Mouse (Mus musculus) hindbrain, postnatal 0 days (tissue): ENCODE measurements around the gene Ubxn6. TPM values are rescaled to one million over a fixed set of nuclear protein-coding genes. Genes with fewer than 3 reads are reported as not detected.

Source experiments
- ATAC-seq: fragments of 200-750 bp; cut with Nextera tagmentation; 2 replicates; pipeline ENCODE4 v1.8.0; 2017; ENCODE audit warnings: mild to moderate bottlenecking, moderate TSS enrichment, moderate library complexity
- DNase-seq: peaks from one replicate; pipeline ENCODE4 v3.0.0-alpha.2; 2015; ENCODE audit warnings: low spot score
- H3K27ac ChIP-seq: fragments of 300-500 bp; sonication (generic); 2 replicates; pipeline ENCODE4 v1.5.1; 2014; ENCODE audit warnings: mild to moderate bottlenecking
- H3K27me3 ChIP-seq: fragments of 300-500 bp; sonication (generic); 2 replicates; pipeline ENCODE4 v1.6.1; 2014; ENCODE audit warnings: low read length, mixed read lengths; ENCODE audit not compliant: insufficient read depth
- H3K36me3 ChIP-seq: fragments of 300-500 bp; sonication (generic); 2 replicates; pipeline ENCODE4 v1.6.1; 2014; ENCODE audit warnings: low read length, mixed read lengths; ENCODE audit not compliant: insufficient read depth
- H3K4me1 ChIP-seq: fragments of 300-500 bp; sonication (generic); 2 replicates; pipeline ENCODE4 v1.6.1; 2014; ENCODE audit warnings: antibody characterized with exemption, low read length, mixed read lengths; ENCODE audit not compliant: insufficient read depth
- H3K4me2 ChIP-seq: fragments of 300-500 bp; sonication (generic); 2 replicates; pipeline ENCODE4 v1.6.1; 2014; ENCODE audit warnings: low read depth, mild to moderate bottlenecking, low read length, moderate library complexity, mixed read lengths
- H3K4me3 ChIP-seq: fragments of 300-500 bp; sonication (generic); 2 replicates; pipeline ENCODE4 v1.5.1; 2014; ENCODE audit warnings: low read length
- H3K9ac ChIP-seq: fragments of 300-500 bp; sonication (generic); replicated peaks from 2 replicates; pipeline ENCODE4 v1.6.1; 2014; ENCODE audit warnings: mild to moderate bottlenecking, low read length, moderate library complexity, mixed read lengths
- H3K9me3 ChIP-seq: fragments of 300-500 bp; sonication (generic); 2 replicates; pipeline ENCODE4 v1.6.1; 2016; ENCODE audit warnings: low read length, mixed read lengths
- CTCF ChIP-seq: IDR thresholded peaks from 2 replicates; pipeline ENCODE4 v1.5.1; 2016; ENCODE audit warnings: antibody characterized with exemption, control low read depth, low read depth
- WGBS: fragments of 180-500 bp; shearing (Covaris S2); extraction: QIAGEN DNeasy Blood & Tissue Kit; methylation state at CpG from one replicate; pipeline ENCODE4 v1.1.7; 2014; 5-methylcytosine and 5-hydroxymethylcytosine counted together
- polyA plus RNA-seq: library from polyadenylated mRNA; unstranded; fragments of >200 nt; fragmentation: Nextera tagmentation; extraction: Ambion mirVana; gene quantifications from 2 replicates; pipeline ENCODE4 v1.2.1, GENCODE M21; 2015
- total RNA-seq: library from RNA; depleted of rRNA; stranded (reverse); fragments of >200 nt; gene quantifications from 2 replicates; pipeline ENCODE4 v1.2.3, GENCODE M21; 2014; rRNA removed

The Ubxn6 gene
- total and polyA plus RNA-seq, 2 experiments from 2014 or later: 75.2 to 111 TPM

GRCm38 (mm10) chr17:56018347-56019131, 56.3 kb downstream of the Ubxn6 start:
- Histone ChIP-seq H3K9ac (no peak overlapping the region), H3K4me2 (no peak overlapping the region), H3K27ac (peak overlapping the region; percentile 64), H3K36me3 (peaks cover 46% of the 10 kb centered on the region), H3K4me1 (peaks cover 3% of the 10 kb centered on the region; the same call in 1 of the 2 replicates), H3K27me3 (no peaks in the 10 kb centered on the region), H3K4me3 (no peak overlapping the region), H3K9me3 (no peaks in the 10 kb centered on the region)
- ATAC-seq (peak; percentile 65), DNase-seq (peak; percentile 73)
- 69% methylated on average over 20 of the region's 20 CpGs for WGBS
- TF ChIP-seq CTCF: peak; percentile 73

GRCm38 (mm10) chr17:56017848-56018247, 57.0 kb downstream of the Ubxn6 start:
- ATAC-seq: no peak
- H3K27me3 ChIP-seq: no peaks in the 10 kb centered on the region
- DNase-seq: no peak
- no peak for TF ChIP-seq CTCF
- no peaks in the 10 kb centered on the region for H3K9me3 ChIP-seq
- no peak overlapping the region for H3K4me2 ChIP-seq
- no peak overlapping the region for H3K4me3 ChIP-seq
- H3K36me3 ChIP-seq: peaks cover 52% of the 10 kb centered on the region
- H3K27ac ChIP-seq: peak overlapping the region; percentile 64
- 85% methylated on average over 7 of the region's 7 CpGs for WGBS
- H3K9ac ChIP-seq: no peak overlapping the region
- peaks cover 3% of the 10 kb centered on the region; the same call in 1 of the 2 replicates for H3K4me1 ChIP-seq

Other genes with a start within 250 kb of the Ubxn6 start
- 3.6 and 5.1 TPM in 2 replicates for gene Zfp119a, start 196.1 kb downstream of the Ubxn6 start, total RNA-seq
- 6.4 and 7.4 TPM in 2 replicates for gene Zfp119a, start 196.1 kb downstream of the Ubxn6 start, polyA plus RNA-seq
- gene Zfp959, start 182.9 kb downstream of the Ubxn6 start, total RNA-seq: 4.8 and 8.8 TPM in 2 replicates
- 7.5 and 8.9 TPM in 2 replicates for gene Zfp959, start 182.9 kb downstream of the Ubxn6 start, polyA plus RNA-seq
- 1.8 and 4.3 TPM in 2 replicates for gene Zfp119b, start 125.5 kb downstream of the Ubxn6 start, total RNA-seq
- gene Zfp119b, start 125.5 kb downstream of the Ubxn6 start, polyA plus RNA-seq: 5.6 and 6.8 TPM in 2 replicates
- 0.61 and 3.8 TPM in 2 replicates for gene Ebi3, start 122.4 kb downstream of the Ubxn6 start, total RNA-seq
- 5.2 and 7.3 TPM in 2 replicates for gene Ebi3, start 122.4 kb downstream of the Ubxn6 start, polyA plus RNA-seq
- 6.8 and 18.3 TPM in 2 replicates for gene Yju2, start 115.9 kb downstream of the Ubxn6 start, total RNA-seq
- 16.7 and 19.4 TPM in 2 replicates for gene Yju2, start 115.9 kb downstream of the Ubxn6 start, polyA plus RNA-seq
- 233 and 250 TPM in 2 replicates for gene Shd, start 104.6 kb downstream of the Ubxn6 start, total RNA-seq
- gene Shd, start 104.6 kb downstream of the Ubxn6 start, polyA plus RNA-seq: 150 and 152 TPM in 2 replicates
- 136 and 140 TPM in 2 replicates for gene Fsd1, start 88.5 kb downstream of the Ubxn6 start, total RNA-seq
- 178 and 193 TPM in 2 replicates for gene Fsd1, start 88.5 kb downstream of the Ubxn6 start, polyA plus RNA-seq
- gene Stap2, start 69.4 kb downstream of the Ubxn6 start, total RNA-seq: 5.4 and 5.9 TPM in 2 replicates
- 4.3 and 4.6 TPM in 2 replicates for gene Stap2, start 69.4 kb downstream of the Ubxn6 start, polyA plus RNA-seq
- gene Mpnd, start 69.3 kb downstream of the Ubxn6 start, total RNA-seq: 185 and 186 TPM in 2 replicates
- gene Mpnd, start 69.3 kb downstream of the Ubxn6 start, polyA plus RNA-seq: 106 and 107 TPM in 2 replicates
- 76.0 and 79.5 TPM in 2 replicates for gene Sh3gl1, start 38.4 kb downstream of the Ubxn6 start, total RNA-seq
- 84.5 and 87.6 TPM in 2 replicates for gene Sh3gl1, start 38.4 kb downstream of the Ubxn6 start, polyA plus RNA-seq
- 5.8 and 6.1 TPM in 2 replicates for gene Chaf1a, start 34.6 kb downstream of the Ubxn6 start, total RNA-seq
- 4.5 and 5.3 TPM in 2 replicates for gene Chaf1a, start 34.6 kb downstream of the Ubxn6 start, polyA plus RNA-seq
- gene Hdgfl2, start 4.6 kb upstream of the Ubxn6 start, total RNA-seq: 57.5 and 70.0 TPM in 2 replicates
- gene Hdgfl2, start 4.6 kb upstream of the Ubxn6 start, polyA plus RNA-seq: 109 and 119 TPM in 2 replicates
- gene Plin4, start 34.8 kb upstream of the Ubxn6 start, total RNA-seq: 0.61 and 0.99 TPM in 2 replicates
- 0.08 and 0.11 TPM in 2 replicates for gene Plin4, start 34.8 kb upstream of the Ubxn6 start, polyA plus RNA-seq
- 2.2 and 3.3 TPM in 2 replicates for gene Plin5, start 42.6 kb upstream of the Ubxn6 start, total RNA-seq
- 4.1 and 4.4 TPM in 2 replicates for gene Plin5, start 42.6 kb upstream of the Ubxn6 start, polyA plus RNA-seq
- gene Lrg1, start 47.0 kb upstream of the Ubxn6 start, total RNA-seq: 0.21 TPM in 1 of 2 replicates, not detected in the other
- 0.90 and 0.95 TPM in 2 replicates for gene Lrg1, start 47.0 kb upstream of the Ubxn6 start, polyA plus RNA-seq
- 91.6 and 97.5 TPM in 2 replicates for gene Sema6b, start 65.3 kb upstream of the Ubxn6 start, total RNA-seq
- gene Sema6b, start 65.3 kb upstream of the Ubxn6 start, polyA plus RNA-seq: 12.9 and 13.2 TPM in 2 replicates
- 14.4 and 17.8 TPM in 2 replicates for gene Tnfaip8l1, start 87.4 kb upstream of the Ubxn6 start, total RNA-seq
- 6.9 and 7.1 TPM in 2 replicates for gene Tnfaip8l1, start 87.4 kb upstream of the Ubxn6 start, polyA plus RNA-seq
- 58.1 and 59.0 TPM in 2 replicates for gene Mydgf, start 108.9 kb upstream of the Ubxn6 start, total RNA-seq
- gene Mydgf, start 108.9 kb upstream of the Ubxn6 start, polyA plus RNA-seq: 86.6 and 86.9 TPM in 2 replicates
- 30.3 and 31.3 TPM in 2 replicates for gene Dpp9, start 143.9 kb upstream of the Ubxn6 start, total RNA-seq
- gene Dpp9, start 143.9 kb upstream of the Ubxn6 start, polyA plus RNA-seq: 18.9 and 19.0 TPM in 2 replicates
- 47.0 and 49.2 TPM in 2 replicates for gene Fem1a, start 181.8 kb upstream of the Ubxn6 start, total RNA-seq
- gene Fem1a, start 181.8 kb upstream of the Ubxn6 start, polyA plus RNA-seq: 15.1 and 15.7 TPM in 2 replicates
- 3.1 and 3.4 TPM in 2 replicates for gene Ticam1, start 201.8 kb upstream of the Ubxn6 start, total RNA-seq
- 1.2 and 1.3 TPM in 2 replicates for gene Ticam1, start 201.8 kb upstream of the Ubxn6 start, polyA plus RNA-seq
- 12.4 and 13.9 TPM in 2 replicates for gene Plin3, start 217.8 kb upstream of the Ubxn6 start, total RNA-seq
- 16.0 and 17.0 TPM in 2 replicates for gene Plin3, start 217.8 kb upstream of the Ubxn6 start, polyA plus RNA-seq
- gene Arrdc5, start 225.3 kb upstream of the Ubxn6 start, total RNA-seq: not detected in 2 replicates
- gene Arrdc5, start 225.3 kb upstream of the Ubxn6 start, polyA plus RNA-seq: not detected in 2 replicates
- gene Uhrf1, start 228.3 kb upstream of the Ubxn6 start, total RNA-seq: 28.2 and 31.4 TPM in 2 replicates
- 18.8 and 20.5 TPM in 2 replicates for gene Uhrf1, start 228.3 kb upstream of the Ubxn6 start, polyA plus RNA-seq